Mouse (Mus musculus) hindbrain, embryonic 14.5 days (tissue): ENCODE results near the gene Atp6v0e. TPM values are rescaled to one million over a fixed set of nuclear protein-coding genes. Genes with fewer than 3 reads are reported as not detected.

Experiments used
- ATAC-seq: fragments of 200-750 bp; cut with Nextera tagmentation; 2 replicates; pipeline ENCODE4 v1.8.0; 2017; ENCODE audit warnings: moderate number of reproducible peaks, mild to moderate bottlenecking, moderate TSS enrichment, moderate library complexity; ENCODE audit not compliant: low FRiP score
- DNase-seq: peaks from one replicate; pipeline ENCODE4 v3.0.0-alpha.2; 2015; ENCODE audit warnings: low spot score
- H3K27ac ChIP-seq: fragments of 300-500 bp; sonication (generic); 2 replicates; pipeline ENCODE4 v1.5.1; 2014; ENCODE audit warnings: mild to moderate bottlenecking, moderate library complexity
- H3K27me3 ChIP-seq: fragments of 300-500 bp; sonication (generic); 2 replicates; pipeline ENCODE4 v1.6.1; 2014; ENCODE audit warnings: mild to moderate bottlenecking, low read length, mixed read lengths; ENCODE audit not compliant: control insufficient read depth, insufficient read depth
- H3K36me3 ChIP-seq: fragments of 300-500 bp; sonication (generic); replicated peaks from 2 replicates; pipeline ENCODE4 v1.6.1; 2014; ENCODE audit not compliant: control insufficient read depth, insufficient read depth
- H3K4me1 ChIP-seq: fragments of 300-500 bp; sonication (generic); replicated peaks from 2 replicates; pipeline ENCODE4 v1.6.1; 2014; ENCODE audit warnings: antibody characterized with exemption, low read length, mixed read lengths; ENCODE audit not compliant: control insufficient read depth, insufficient read depth
- H3K4me2 ChIP-seq: fragments of 300-500 bp; sonication (generic); replicated peaks from 2 replicates; pipeline ENCODE4 v1.6.1; 2014; ENCODE audit warnings: mild to moderate bottlenecking, moderate library complexity
- H3K4me3 ChIP-seq: fragments of 300-500 bp; sonication (generic); replicated peaks from 2 replicates; pipeline ENCODE4 v1.5.1; 2014; ENCODE audit warnings: mild to moderate bottlenecking, low read length
- H3K9ac ChIP-seq: fragments of 300-500 bp; sonication (generic); 2 replicates; pipeline ENCODE4 v1.6.1; 2014
- H3K9me3 ChIP-seq: fragments of 300-500 bp; sonication (generic); 2 replicates; pipeline ENCODE4 v1.6.1; 2016; ENCODE audit warnings: low read length; ENCODE audit not compliant: control insufficient read depth
- WGBS: fragments of 180-500 bp; shearing (Covaris S2); extraction: QIAGEN DNeasy Blood & Tissue Kit; methylation state at CpG from one replicate; pipeline ENCODE4 v1.1.7; 2014; 5-methylcytosine and 5-hydroxymethylcytosine counted together
- polyA plus RNA-seq: library from polyadenylated mRNA; unstranded; fragments of >200 nt; fragmentation: Nextera tagmentation; extraction: Ambion mirVana; gene quantifications from 2 replicates; pipeline ENCODE4 v1.2.1, GENCODE M21; 2014

Gene Atp6v0e
- polyA plus RNA-seq, 1 experiment from 2014 or later: 106 TPM

DNA sequence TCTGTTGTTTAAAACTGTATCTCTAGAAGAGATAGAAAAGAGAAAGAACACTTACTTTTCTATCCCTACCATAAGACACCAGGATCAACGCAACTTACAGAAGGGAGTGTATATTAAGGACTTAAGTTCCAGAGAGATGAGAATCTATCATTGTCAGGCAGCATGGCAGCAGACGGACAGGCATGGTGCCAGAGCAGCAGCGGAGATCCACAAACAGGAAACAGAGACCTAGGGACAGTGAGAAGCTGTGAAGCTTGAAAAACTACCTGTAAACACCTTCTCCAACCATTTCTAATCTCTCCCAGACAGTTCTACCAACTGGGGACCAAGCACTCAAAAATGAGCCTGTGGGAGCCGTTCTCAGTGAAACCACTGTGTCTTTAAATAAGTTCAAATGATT, 40.6 kb downstream of the Atp6v0e start:
- no peak overlapping the region for H3K9ac ChIP-seq
- H3K9me3 ChIP-seq: no peaks in the 10 kb centered on the region
- H3K27me3 ChIP-seq: no peaks in the 10 kb centered on the region
- H3K27ac ChIP-seq: no peak overlapping the region
- WGBS: 91% methylated on average over 4 of the region's 4 CpGs
- no peak overlapping the region for H3K4me2 ChIP-seq
- peaks cover 29% of the 10 kb centered on the region for H3K36me3 ChIP-seq
- H3K4me3 ChIP-seq: no peak overlapping the region
- H3K4me1 ChIP-seq: 0 out of 2 replicates have a peak, but pooled peaks cover 2% of the 10 kb centered on the region
- DNase-seq: no peak
- ATAC-seq: no peak

DNA sequence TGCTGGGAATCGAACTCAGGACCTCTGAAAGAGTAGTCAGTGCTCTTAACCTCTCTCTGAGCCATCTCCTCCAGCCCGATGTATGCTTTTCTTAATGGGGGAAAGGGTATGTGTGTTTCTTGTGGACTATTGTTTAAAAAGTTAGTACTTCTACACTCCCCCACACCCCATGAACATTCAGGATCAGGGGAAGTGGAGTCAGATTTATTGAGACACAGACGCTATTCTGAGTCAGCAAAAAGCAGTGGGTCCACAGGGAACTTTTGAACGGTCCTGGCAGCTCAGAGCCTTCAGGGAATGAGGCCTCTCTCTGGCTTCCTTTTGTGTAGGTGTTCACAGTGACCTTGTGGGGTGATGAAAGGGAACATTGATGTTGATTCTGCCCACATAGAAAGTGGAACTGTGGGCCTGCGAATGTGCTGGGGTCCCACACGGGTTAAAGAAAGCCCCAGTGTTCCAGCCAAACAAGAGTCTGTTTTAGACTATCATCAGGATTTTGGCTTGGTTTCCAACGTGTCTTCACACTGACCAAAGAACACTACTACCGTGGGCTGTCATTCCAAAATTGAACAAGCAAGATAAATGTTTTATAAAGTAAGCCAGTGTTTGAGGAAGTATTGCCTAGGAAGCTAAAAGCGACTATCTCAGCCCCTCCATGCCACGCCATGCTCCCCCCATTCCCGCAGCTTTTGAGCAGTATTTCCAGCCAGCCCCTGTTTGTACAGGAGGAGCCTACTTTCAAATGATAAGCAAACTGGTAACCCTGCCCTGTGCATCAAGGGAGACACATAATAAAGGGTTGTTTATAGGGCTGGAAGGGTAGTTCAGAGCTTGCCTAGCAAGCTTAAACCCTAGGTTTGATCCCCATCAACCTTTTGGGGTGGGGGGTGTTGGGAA, 42.7 kb downstream of the Atp6v0e start:
- Histone ChIP-seq H3K27ac (no peak overlapping the region), H3K4me1 (0 out of 2 replicates have a peak, but pooled peaks cover 7% of the 10 kb centered on the region), H3K4me2 (no peak overlapping the region), H3K4me3 (no peak overlapping the region), H3K9ac (no peak overlapping the region), H3K9me3 (no peaks in the 10 kb centered on the region), H3K36me3 (peaks cover 10% of the 10 kb centered on the region), H3K27me3 (no peaks in the 10 kb centered on the region)
- DNase-seq (no peak), ATAC-seq (no peak)
- 79% methylated on average over 11 of the region's 11 CpGs for WGBS

- Histone ChIP-seq H3K4me2 (no peak overlapping the region), H3K27ac (no peak overlapping the region), H3K36me3 (no peaks in the 10 kb centered on the region; the same call in 1 of the 2 replicates), H3K9ac (no peak overlapping the region), H3K9me3 (no peaks in the 10 kb centered on the region), H3K27me3 (no peaks in the 10 kb centered on the region), H3K4me3 (no peak overlapping the region), H3K4me1 (0 out of 2 replicates have a peak, but pooled peaks cover 7% of the 10 kb centered on the region)
- no peak for DNase-seq
- no peak for ATAC-seq
- WGBS: 74% methylated on average over 7 of the region's 7 CpGs
Measured at GRCm38 (mm10) chr17:26707066-26707465, 44.0 kb downstream of the Atp6v0e start.

GRCm38 (mm10) chr17:26708499-26708898, 45.5 kb downstream of the Atp6v0e start:
- DNase-seq: no peak
- ATAC-seq: no peak

GRCm38 (mm10) chr17:26708993-26709590, 46.1 kb downstream of the Atp6v0e start:
- Histone ChIP-seq H3K27me3 (no peaks in the 10 kb centered on the region), H3K9me3 (no peaks in the 10 kb centered on the region), H3K27ac (peak overlapping the region; percentile 43; the same call in 1 of the 2 replicates), H3K4me1 (0 out of 2 replicates have a peak, but pooled peaks cover 7% of the 10 kb centered on the region), H3K36me3 (no peaks in the 10 kb centered on the region), H3K4me3 (no peak overlapping the region), H3K4me2 (peak overlapping the region; percentile 10; the same call in 1 of the 2 replicates), H3K9ac (no peak overlapping the region)
- DNase-seq (no peak), ATAC-seq (no peak)
- 39% methylated on average over 9 of the region's 9 CpGs for WGBS

More at GRCm38 (mm10) chr17:26708499-26708898, 45.5 kb downstream of the Atp6v0e start:
- Histone ChIP-seq H3K27ac (no peak overlapping the region), H3K9me3 (no peaks in the 10 kb centered on the region), H3K9ac (no peak overlapping the region), H3K4me1 (0 out of 2 replicates have a peak, but pooled peaks cover 7% of the 10 kb centered on the region), H3K36me3 (no peaks in the 10 kb centered on the region), H3K4me2 (no peak overlapping the region), H3K27me3 (no peaks in the 10 kb centered on the region), H3K4me3 (no peak overlapping the region)

DNA sequence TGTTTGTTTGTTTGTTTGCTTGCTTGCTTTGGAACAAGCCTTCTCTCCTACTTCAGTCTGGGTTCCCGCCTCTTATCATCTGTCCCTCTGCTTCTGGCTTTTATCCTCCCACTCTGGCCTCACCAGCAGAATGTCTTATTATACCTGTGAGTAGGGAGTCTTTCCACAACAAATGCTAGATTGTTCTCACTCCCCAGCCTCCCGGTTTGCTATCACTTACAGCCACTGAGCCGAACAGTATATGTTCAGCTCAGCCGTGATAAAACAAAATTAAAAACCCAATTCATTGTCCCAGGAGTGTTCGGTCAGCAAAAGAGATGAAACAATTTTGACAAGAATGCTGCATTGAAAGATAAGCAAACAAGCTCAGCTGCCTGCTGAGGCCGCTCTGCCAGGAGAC, 47.0 kb downstream of the Atp6v0e start:
- H3K4me3 ChIP-seq: no peak overlapping the region
- H3K4me2 ChIP-seq: no peak overlapping the region
- WGBS: 53% methylated on average over 6 of the region's 6 CpGs
- no peaks in the 10 kb centered on the region for H3K36me3 ChIP-seq
- H3K9me3 ChIP-seq: no peaks in the 10 kb centered on the region
- ATAC-seq: no peak
- no peak overlapping the region for H3K9ac ChIP-seq
- DNase-seq: no peak
- no peak overlapping the region for H3K27ac ChIP-seq
- H3K4me1 ChIP-seq: peaks cover 14% of the 10 kb centered on the region
- no peaks in the 10 kb centered on the region for H3K27me3 ChIP-seq

GRCm38 (mm10) chr17:26715271-26715758, 52.3 kb downstream of the Atp6v0e start, which contains the start of gene Crebrf:
Gene Crebrf, plus strand, starts transcription at chr17:26715650.
- peak within 1 kb of the TSS; percentile 82 for H3K4me3 ChIP-seq
- H3K4me1 ChIP-seq: peaks cover 8% of the 10 kb centered on the region
- DNase-seq: peak; percentile 96
- no peaks in the 10 kb centered on the region for H3K27me3 ChIP-seq
- ATAC-seq: peak; percentile 83
- H3K9me3 ChIP-seq: no peaks in the 10 kb centered on the region
- H3K4me2 ChIP-seq: peak within 1 kb of the TSS; percentile 74
- under 1% methylated on average over 41 of the region's 41 CpGs for WGBS
- peak within 1 kb of the TSS; percentile 84 for H3K27ac ChIP-seq
- H3K36me3 ChIP-seq: no peaks in the 10 kb centered on the region
- peak within 1 kb of the TSS; percentile 76 for H3K9ac ChIP-seq

GRCm38 (mm10) chr17:26715916-26716717, 53.1 kb downstream of the Atp6v0e start:
- WGBS: under 1% methylated on average over 65 of the region's 75 CpGs
- no peaks in the 10 kb centered on the region for H3K27me3 ChIP-seq
- peak overlapping the region; percentile 84 for H3K27ac ChIP-seq
- no peaks in the 10 kb centered on the region for H3K9me3 ChIP-seq
- peak overlapping the region; percentile 74 for H3K4me2 ChIP-seq
- peak overlapping the region; percentile 82 for H3K4me3 ChIP-seq
- peaks cover 8% of the 10 kb centered on the region for H3K4me1 ChIP-seq
- no peaks in the 10 kb centered on the region for H3K36me3 ChIP-seq
- peak; percentile 98 for ATAC-seq
- peak; percentile 95 for DNase-seq
- H3K9ac ChIP-seq: peak overlapping the region; percentile 76
